Mouse (Mus musculus) neural tube, embryonic 12.5 days (tissue): ENCODE measurements around the gene Stum. TPM values are rescaled to one million over a fixed set of nuclear protein-coding genes. Genes with fewer than 3 reads are reported as not detected.

ENCODE experiments used
- ATAC-seq: fragments of 200-750 bp; cut with Nextera tagmentation; 2 replicates; pipeline ENCODE4 v1.8.0; 2017; ENCODE audit warnings: low read depth, mild to moderate bottlenecking, moderate TSS enrichment, moderate library complexity; ENCODE audit not compliant: low FRiP score
- H3K27ac ChIP-seq: fragments of 300-500 bp; sonication (generic); 2 replicates; pipeline ENCODE4 v1.5.1; 2016
- H3K27me3 ChIP-seq: fragments of 300-500 bp; sonication (generic); replicated peaks from 2 replicates; pipeline ENCODE4 v1.6.1; 2016; ENCODE audit warnings: mild to moderate bottlenecking
- H3K36me3 ChIP-seq: fragments of 300-500 bp; sonication (generic); 2 replicates; pipeline ENCODE4 v1.6.1; 2016; ENCODE audit warnings: mild to moderate bottlenecking
- H3K4me1 ChIP-seq: fragments of 300-500 bp; sonication (generic); 2 replicates; pipeline ENCODE4 v1.6.1; 2016
- H3K4me2 ChIP-seq: fragments of 300-500 bp; sonication (generic); replicated peaks from 2 replicates; pipeline ENCODE4 v1.6.1; 2016; ENCODE audit warnings: mild to moderate bottlenecking
- H3K4me3 ChIP-seq: fragments of 300-500 bp; sonication (generic); 2 replicates; pipeline ENCODE4 v1.5.1; 2016
- H3K9ac ChIP-seq: fragments of 300-500 bp; sonication (generic); 2 replicates; pipeline ENCODE4 v1.6.1; 2016; ENCODE audit warnings: mild to moderate bottlenecking
- H3K9me3 ChIP-seq: fragments of 300-500 bp; sonication (generic); 2 replicates; pipeline ENCODE4 v1.6.1; 2016; ENCODE audit warnings: mild to moderate bottlenecking
- WGBS: fragments of 180-500 bp; shearing (Covaris S2); methylation state at CpG from one replicate; pipeline ENCODE4 v1.1.7; 2016; 5-methylcytosine and 5-hydroxymethylcytosine counted together
- polyA plus RNA-seq: library from polyadenylated mRNA; unstranded; fragments of >200 nt; fragmentation: Nextera tagmentation; extraction: Ambion mirVana; gene quantifications from 2 replicates; pipeline ENCODE4 v1.2.1, GENCODE M21; 2016

The Stum gene
- polyA plus RNA-seq, 1 experiment from 2014 or later: 2.6 TPM

GRCm38 (mm10) chr1:180449641-180450040 lies 33.7 kb downstream of the Stum start:
- no peak overlapping the region for H3K4me2 ChIP-seq
- H3K9me3 ChIP-seq: 0 out of 2 replicates have a peak, but pooled peaks cover 4% of the 10 kb centered on the region
- no peaks in the 10 kb centered on the region for H3K36me3 ChIP-seq
- no peak overlapping the region for H3K27ac ChIP-seq
- H3K4me3 ChIP-seq: no peak overlapping the region
- 52% methylated on average over 2 of the region's 2 CpGs for WGBS
- no peaks in the 10 kb centered on the region for H3K27me3 ChIP-seq
- H3K4me1 ChIP-seq: peaks cover 7% of the 10 kb centered on the region
- no peak overlapping the region for H3K9ac ChIP-seq
- no peak for ATAC-seq

- Histone ChIP-seq H3K4me1 (peaks cover 7% of the 10 kb centered on the region), H3K9me3 (no peaks in the 10 kb centered on the region), H3K27ac (no peak overlapping the region), H3K9ac (no peak overlapping the region), H3K4me3 (no peak overlapping the region), H3K27me3 (no peaks in the 10 kb centered on the region), H3K36me3 (no peaks in the 10 kb centered on the region), H3K4me2 (no peak overlapping the region)
- ATAC-seq: no peak
- 66% methylated on average over 3 of the region's 3 CpGs for WGBS
Measured at GRCm38 (mm10) chr1:180444411-180444810, 38.9 kb downstream of the Stum start.

GRCm38 (mm10) chr1:180439496-180439895 lies 43.8 kb downstream of the Stum start:
- no peaks in the 10 kb centered on the region for H3K9me3 ChIP-seq
- peaks cover 5% of the 10 kb centered on the region; the same call in 1 of the 2 replicates for H3K4me1 ChIP-seq
- WGBS: 84% methylated on average over 4 of the region's 4 CpGs
- no peaks in the 10 kb centered on the region for H3K36me3 ChIP-seq
- H3K27me3 ChIP-seq: no peaks in the 10 kb centered on the region
- ATAC-seq: no peak
- H3K4me3 ChIP-seq: no peak overlapping the region
- H3K27ac ChIP-seq: no peak overlapping the region
- no peak overlapping the region for H3K4me2 ChIP-seq
- no peak overlapping the region for H3K9ac ChIP-seq

DNA sequence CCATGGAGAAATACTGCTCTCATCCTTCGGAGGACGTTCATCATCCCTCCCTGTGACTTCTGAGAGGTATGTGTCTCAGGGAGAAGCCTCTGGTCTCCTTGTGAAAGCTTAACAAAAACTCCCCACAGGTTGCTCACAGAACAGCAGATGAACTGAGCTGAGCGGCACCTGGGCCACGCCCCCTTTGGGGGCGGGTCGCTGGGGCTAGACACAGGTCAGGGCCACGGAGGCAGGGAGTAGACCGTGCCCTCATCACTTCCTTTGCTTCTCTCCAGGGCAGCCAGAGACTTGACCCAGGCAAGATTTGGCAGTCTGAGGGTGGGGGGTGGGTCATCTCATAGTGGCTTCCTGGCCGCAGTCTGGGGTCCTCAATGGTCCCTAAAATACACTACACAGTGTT lies 48.4 kb downstream of the Stum start:
- Histone ChIP-seq H3K9ac (no peak overlapping the region), H3K9me3 (no peaks in the 10 kb centered on the region), H3K4me1 (peaks cover 24% of the 10 kb centered on the region), H3K4me3 (no peak overlapping the region), H3K27ac (no peak overlapping the region), H3K4me2 (no peak overlapping the region), H3K36me3 (no peaks in the 10 kb centered on the region), H3K27me3 (no peaks in the 10 kb centered on the region)
- ATAC-seq: no peak
- 10% methylated on average over 9 of the region's 9 CpGs for WGBS

GRCm38 (mm10) chr1:180433796-180434566 lies 49.3 kb downstream of the Stum start:
- Histone ChIP-seq H3K9me3 (no peaks in the 10 kb centered on the region), H3K27ac (no peak overlapping the region), H3K4me3 (no peak overlapping the region), H3K4me2 (peak overlapping the region; percentile 58; the same call in 1 of the 2 replicates), H3K27me3 (no peaks in the 10 kb centered on the region), H3K4me1 (peaks cover 24% of the 10 kb centered on the region), H3K36me3 (no peaks in the 10 kb centered on the region), H3K9ac (no peak overlapping the region)
- WGBS: 18% methylated on average over 7 of the region's 7 CpGs
- ATAC-seq: peak; percentile 78

GRCm38 (mm10) chr1:180433098-180433538 lies 50.2 kb downstream of the Stum start:
- H3K27ac ChIP-seq: no peak overlapping the region
- peaks cover 24% of the 10 kb centered on the region for H3K4me1 ChIP-seq
- ATAC-seq: peak; percentile 63
- H3K9ac ChIP-seq: peak overlapping the region; percentile 52
- no peaks in the 10 kb centered on the region for H3K36me3 ChIP-seq
- H3K27me3 ChIP-seq: no peaks in the 10 kb centered on the region
- no peaks in the 10 kb centered on the region for H3K9me3 ChIP-seq
- 3% methylated on average over 16 of the region's 16 CpGs for WGBS
- peak overlapping the region; percentile 58 for H3K4me2 ChIP-seq
- H3K4me3 ChIP-seq: peak overlapping the region; percentile 24

GRCm38 (mm10) chr1:180431833-180432232 lies 51.5 kb downstream of the Stum start:
- 0 out of 2 replicates have a peak overlapping the region, but pooled peaks have one; percentile 0 for H3K9ac ChIP-seq
- H3K36me3 ChIP-seq: no peaks in the 10 kb centered on the region
- no peak for ATAC-seq
- H3K4me2 ChIP-seq: no peak overlapping the region
- WGBS: 72% methylated on average over 12 of the region's 12 CpGs
- no peaks in the 10 kb centered on the region for H3K27me3 ChIP-seq
- peaks cover 24% of the 10 kb centered on the region for H3K4me1 ChIP-seq
- H3K9me3 ChIP-seq: no peaks in the 10 kb centered on the region
- H3K4me3 ChIP-seq: no peak overlapping the region
- no peak overlapping the region for H3K27ac ChIP-seq

DNA sequence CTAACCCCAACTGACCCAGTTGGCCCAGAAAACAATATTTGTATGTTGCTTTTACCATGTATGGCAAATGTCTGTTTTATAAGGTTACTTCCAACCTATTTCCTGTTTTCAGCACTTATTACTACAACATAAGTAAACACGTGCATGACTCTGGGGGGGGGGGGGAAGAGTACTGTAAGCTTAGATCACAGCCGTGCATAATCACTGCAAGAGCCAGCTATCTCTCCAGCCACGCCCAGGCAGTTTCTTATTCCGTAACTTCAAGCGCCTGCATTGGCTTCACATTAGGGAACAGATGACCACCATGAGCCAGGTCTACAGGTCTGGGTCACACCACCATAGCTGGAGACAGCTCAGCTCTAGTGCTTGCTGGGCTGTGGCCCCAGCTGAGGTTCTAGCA lies 53.5 kb downstream of the Stum start:
- Histone ChIP-seq H3K4me2 (no peak overlapping the region), H3K4me1 (peaks cover 22% of the 10 kb centered on the region), H3K27me3 (no peaks in the 10 kb centered on the region), H3K36me3 (no peaks in the 10 kb centered on the region), H3K27ac (no peak overlapping the region), H3K4me3 (no peak overlapping the region), H3K9ac (no peak overlapping the region), H3K9me3 (no peaks in the 10 kb centered on the region)
- WGBS: 82% methylated on average over 5 of the region's 5 CpGs
- ATAC-seq: no peak

GRCm38 (mm10) chr1:180428871-180429270 lies 54.4 kb downstream of the Stum start:
- WGBS: 92% methylated on average over 8 of the region's 8 CpGs
- Histone ChIP-seq H3K4me3 (no peak overlapping the region), H3K4me2 (no peak overlapping the region), H3K27me3 (no peaks in the 10 kb centered on the region), H3K4me1 (peaks cover 13% of the 10 kb centered on the region), H3K9ac (no peak overlapping the region), H3K36me3 (no peaks in the 10 kb centered on the region), H3K9me3 (no peaks in the 10 kb centered on the region), H3K27ac (no peak overlapping the region)
- ATAC-seq: no peak

GRCm38 (mm10) chr1:180428101-180428712 lies 55.1 kb downstream of the Stum start:
- H3K27me3 ChIP-seq: no peaks in the 10 kb centered on the region
- no peak for ATAC-seq
- H3K4me3 ChIP-seq: no peak overlapping the region
- peaks cover 8% of the 10 kb centered on the region for H3K4me1 ChIP-seq
- H3K27ac ChIP-seq: no peak overlapping the region
- H3K36me3 ChIP-seq: no peaks in the 10 kb centered on the region
- H3K9ac ChIP-seq: no peak overlapping the region
- no peaks in the 10 kb centered on the region for H3K9me3 ChIP-seq
- H3K4me2 ChIP-seq: no peak overlapping the region
- WGBS: 39% methylated on average over 9 of the region's 9 CpGs

DNA sequence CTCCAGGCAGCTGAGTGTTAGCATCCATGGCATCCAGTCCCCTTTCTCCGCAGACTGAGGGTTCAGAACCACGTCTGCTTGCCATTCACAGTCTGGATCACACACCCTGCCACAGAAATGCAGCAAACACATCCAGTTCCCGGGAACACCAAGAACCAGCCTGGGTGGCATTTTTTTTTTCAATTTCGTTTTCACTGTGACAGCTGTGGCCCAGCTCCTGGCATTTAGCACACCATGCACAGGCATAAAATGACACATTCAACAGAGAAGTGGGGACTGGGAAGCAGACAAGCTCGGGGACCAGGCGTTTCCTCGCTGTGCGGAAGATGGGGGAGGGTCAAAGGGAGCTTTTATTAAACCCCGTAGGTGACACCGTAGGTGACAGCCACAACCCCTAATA lies 55.6 kb downstream of the Stum start:
- Histone ChIP-seq H3K4me1 (peaks cover 4% of the 10 kb centered on the region), H3K9me3 (no peaks in the 10 kb centered on the region), H3K9ac (no peak overlapping the region), H3K4me2 (no peak overlapping the region), H3K4me3 (no peak overlapping the region), H3K27ac (no peak overlapping the region), H3K27me3 (no peaks in the 10 kb centered on the region), H3K36me3 (no peaks in the 10 kb centered on the region)
- WGBS: 62% methylated on average over 10 of the region's 10 CpGs
- no peak for ATAC-seq

- 81% methylated on average over 6 of the region's 6 CpGs for WGBS
Measured at GRCm38 (mm10) chr1:180426405-180426804, 56.9 kb downstream of the Stum start.

More at GRCm38 (mm10) chr1:180426405-180426804, 56.9 kb downstream of the Stum start:
- ATAC-seq: no peak
- H3K27me3 ChIP-seq: no peaks in the 10 kb centered on the region
- H3K36me3 ChIP-seq: no peaks in the 10 kb centered on the region
- H3K4me1 ChIP-seq: peaks cover 8% of the 10 kb centered on the region; the same call in 1 of the 2 replicates
- no peak overlapping the region for H3K4me2 ChIP-seq
- H3K9me3 ChIP-seq: no peaks in the 10 kb centered on the region
- H3K27ac ChIP-seq: no peak overlapping the region
- no peak overlapping the region for H3K4me3 ChIP-seq
- H3K9ac ChIP-seq: no peak overlapping the region
